Mouse (Mus musculus) C2C12 (cell line): ENCODE measurements around the gene Smarce1.

Experiments used
- CEBPB ChIP-seq: IDR thresholded peaks from one replicate; pipeline ENCODE4 v1.6.1; 2011; ENCODE audit warnings: low read depth, mild to moderate bottlenecking, control low read depth, moderate library complexity
- CTCF ChIP-seq: IDR thresholded peaks from one replicate; pipeline ENCODE4 v1.5.1; 2011; ENCODE audit not compliant: control insufficient read depth, insufficient read depth, insufficient read length
- FOSL1 ChIP-seq: IDR thresholded peaks from one replicate; pipeline ENCODE4 v1.8.0; 2011; ENCODE audit warnings: mild to moderate bottlenecking, low read length; ENCODE audit not compliant: poor library complexity, insufficient read depth, severe bottlenecking
- MAX ChIP-seq: IDR thresholded peaks from one replicate; pipeline ENCODE4 v1.6.1; 2011; ENCODE audit warnings: mild to moderate bottlenecking, control low read depth
- MYOD1 ChIP-seq: IDR thresholded peaks from one replicate; pipeline ENCODE4 v1.6.1; 2011; ENCODE audit warnings: low read depth; ENCODE audit not compliant: control insufficient read depth, insufficient read length
- MYOG ChIP-seq: IDR thresholded peaks from one replicate; pipeline ENCODE4 v1.6.1; 2011; ENCODE audit not compliant: control insufficient read depth, insufficient read length; ENCODE audit errors: extremely low read depth
- USF1 ChIP-seq: IDR thresholded peaks from one replicate; pipeline ENCODE4 v1.6.1; 2011; ENCODE audit warnings: low read depth, mild to moderate bottlenecking, control low read depth, moderate library complexity

DNA sequence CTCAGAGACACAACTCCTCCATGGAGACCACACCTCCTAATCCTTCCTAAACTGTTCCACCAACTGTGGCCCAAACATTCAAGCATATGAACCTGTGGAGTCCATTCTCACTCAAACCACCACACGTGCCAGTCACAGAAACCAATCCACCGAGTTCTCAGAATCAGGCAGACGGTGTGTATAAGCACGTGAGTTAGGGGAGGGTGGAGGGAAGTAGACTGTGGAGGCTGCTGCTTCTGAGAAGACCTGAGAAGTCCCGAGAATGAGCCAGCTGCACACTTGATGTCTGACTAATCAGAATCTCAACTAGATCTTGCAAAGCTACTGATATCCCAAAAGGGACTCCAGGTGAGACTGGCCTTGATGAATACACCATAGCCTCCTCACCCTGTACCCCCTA, 50.7 kb downstream of the Smarce1 start:
- TF ChIP-seq CTCF (no peak), MAX (no peak), USF1 (no peak), CEBPB (no peak), MYOD1 (no peak), FOSL1 (no peak), MYOG (no peak)
